In genomic region chr10:95565156-95565854, GRCm38 (mm10) we compare ENCODE assay signal across 8 mouse cellular contexts. TPM values are rescaled to one million over a fixed set of nuclear protein-coding genes. Genes with fewer than 3 reads are reported as not detected.
DNase-seq lines count a peak whose midpoint lies in the region; ATAC-seq and TF ChIP-seq lines count a peak whose summit lies in the region.

No protein-coding gene starts in this region.

- H3K9me3 ChIP-seq in forebrain, embryonic 10.5 days: no peaks in the 10 kb centered on the region
- no peaks in the 10 kb centered on the region for H3K9me3 ChIP-seq in forebrain, embryonic 15.5 days
- no peaks in the 10 kb centered on the region for H3K9me3 ChIP-seq in neural tube, embryonic 15.5 days (replicated peaks)
- H3K9me3 ChIP-seq in limb, embryonic 13.5 days: no peaks in the 10 kb centered on the region
- no peaks in the 10 kb centered on the region for H3K9me3 ChIP-seq in stomach, embryonic 16.5 days (replicated peaks; ENCODE audit: control insufficient read depth, low read length)

- TF ChIP-seq POLR2A in cerebellum, adult 2 months (IDR thresholded peaks at IDR 0.05; ENCODE audit: borderline replicate concordance, insufficient read depth, low read length): no peak

- WGBS in forebrain, embryonic 10.5 days: 20% methylated on average over 14 of the region's 14 CpGs
- WGBS in forebrain, embryonic 15.5 days: 38% methylated on average over 14 of the region's 14 CpGs
- 27% methylated on average over 14 of the region's 14 CpGs for WGBS in neural tube, embryonic 15.5 days
- WGBS in limb, embryonic 13.5 days: 33% methylated on average over 14 of the region's 14 CpGs
- WGBS in stomach, embryonic 16.5 days: 26% methylated on average over 14 of the region's 14 CpGs
- 76% methylated on average over 14 of the region's 14 CpGs for WGBS in cerebellum, adult 2 months

- no peak overlapping the region for H3K4me2 ChIP-seq in forebrain, embryonic 15.5 days (replicated peaks)
- H3K4me2 ChIP-seq in neural tube, embryonic 15.5 days: no peak overlapping the region
- peak overlapping the region; percentile 23; the same call in 1 of the 2 replicates for H3K4me2 ChIP-seq in limb, embryonic 13.5 days (replicated peaks)
- H3K4me2 ChIP-seq in stomach, embryonic 16.5 days (ENCODE audit: low read depth, low read length): no peak overlapping the region

- H3K4me1 ChIP-seq in forebrain, embryonic 10.5 days: peaks cover 48% of the 10 kb centered on the region
- H3K4me1 ChIP-seq in forebrain, embryonic 15.5 days: peaks cover 23% of the 10 kb centered on the region
- H3K4me1 ChIP-seq in neural tube, embryonic 15.5 days: peaks cover 36% of the 10 kb centered on the region
- peaks cover 28% of the 10 kb centered on the region for H3K4me1 ChIP-seq in limb, embryonic 13.5 days
- peaks cover 18% of the 10 kb centered on the region for H3K4me1 ChIP-seq in stomach, embryonic 16.5 days (ENCODE audit: control insufficient read depth, insufficient read depth, low read length)
- no peaks in the 10 kb centered on the region for H3K4me1 ChIP-seq in cerebellum, adult 2 months (ENCODE audit: control insufficient read depth, insufficient read depth, low read length)

- TF ChIP-seq CTCF in cerebellum, adult 2 months (IDR thresholded peaks at IDR 0.05; ENCODE audit: borderline replicate concordance, insufficient read depth, low read depth, low read length): no peak

- H3K27me3 ChIP-seq in forebrain, embryonic 10.5 days (ENCODE audit: poor library complexity, severe bottlenecking): no peaks in the 10 kb centered on the region
- no peaks in the 10 kb centered on the region for H3K27me3 ChIP-seq in forebrain, embryonic 15.5 days
- H3K27me3 ChIP-seq in neural tube, embryonic 15.5 days (replicated peaks): no peaks in the 10 kb centered on the region
- no peaks in the 10 kb centered on the region for H3K27me3 ChIP-seq in limb, embryonic 13.5 days
- H3K27me3 ChIP-seq in stomach, embryonic 16.5 days (ENCODE audit: control insufficient read depth, insufficient read depth, low read length): no peaks in the 10 kb centered on the region
- H3K27me3 ChIP-seq in cerebellum, adult 2 months (ENCODE audit: control insufficient read depth, insufficient read depth, low read length): no peaks in the 10 kb centered on the region

- H3K4me3 ChIP-seq in forebrain, embryonic 10.5 days: peak overlapping the region; percentile 9; the same call in 1 of the 2 replicates
- no peak overlapping the region for H3K4me3 ChIP-seq in forebrain, embryonic 15.5 days
- no peak overlapping the region for H3K4me3 ChIP-seq in neural tube, embryonic 15.5 days (replicated peaks)
- no peak overlapping the region for H3K4me3 ChIP-seq in limb, embryonic 13.5 days
- H3K4me3 ChIP-seq in stomach, embryonic 16.5 days (replicated peaks; ENCODE audit: low read length): no peak overlapping the region
- no peak overlapping the region for H3K4me3 ChIP-seq in cerebellum, adult 2 months (replicated peaks; ENCODE audit: insufficient read depth, low read depth, low read length)

- no peak for ATAC-seq in forebrain, embryonic 15.5 days (replicated peaks)
- no peak for ATAC-seq in neural tube, embryonic 15.5 days (ENCODE audit: low FRiP score)
- ATAC-seq in limb, embryonic 13.5 days (ENCODE audit: low FRiP score, low read depth): no peak
- no peak for ATAC-seq in stomach, embryonic 16.5 days (ENCODE audit: insufficient read depth, low FRiP score)

- peak overlapping the region; percentile 53 for H3K27ac ChIP-seq in forebrain, embryonic 10.5 days
- no peak overlapping the region for H3K27ac ChIP-seq in forebrain, embryonic 15.5 days (replicated peaks)
- no peak overlapping the region for H3K27ac ChIP-seq in neural tube, embryonic 15.5 days (replicated peaks)
- H3K27ac ChIP-seq in limb, embryonic 13.5 days: peak overlapping the region; percentile 58; the same call in 1 of the 2 replicates
- H3K27ac ChIP-seq in stomach, embryonic 16.5 days (ENCODE audit: low read length): peak overlapping the region; percentile 23
- H3K27ac ChIP-seq in cerebellum, adult 2 months (ENCODE audit: insufficient read depth, low read length): no peak overlapping the region

- H3K36me3 ChIP-seq in forebrain, embryonic 10.5 days (replicated peaks): peaks cover 5% of the 10 kb centered on the region
- no peaks in the 10 kb centered on the region for H3K36me3 ChIP-seq in forebrain, embryonic 15.5 days
- no peaks in the 10 kb centered on the region for H3K36me3 ChIP-seq in neural tube, embryonic 15.5 days
- peaks cover under 1% of the 10 kb centered on the region; the same call in 1 of the 2 replicates for H3K36me3 ChIP-seq in limb, embryonic 13.5 days
- no peaks in the 10 kb centered on the region for H3K36me3 ChIP-seq in stomach, embryonic 16.5 days (ENCODE audit: control insufficient read depth, insufficient read depth, low read length)

- peak; percentile 42 for DNase-seq in forebrain, embryonic 10.5 days (ENCODE audit: extremely low spot score, low spot score)
- peak; percentile 61 for DNase-seq in neural tube, embryonic 10.5 days (ENCODE audit: extremely low spot score, low spot score)
- DNase-seq in cerebellum, adult 2 months: no peak
- no peak for DNase-seq in spleen, postnatal 4 days (ENCODE audit: low spot score in 2 of 2)

- H3K9ac ChIP-seq in forebrain, embryonic 15.5 days (replicated peaks): no peak overlapping the region
- no peak overlapping the region for H3K9ac ChIP-seq in neural tube, embryonic 15.5 days (replicated peaks)
- no peak overlapping the region for H3K9ac ChIP-seq in limb, embryonic 13.5 days
- H3K9ac ChIP-seq in stomach, embryonic 16.5 days (ENCODE audit: low read length): no peak overlapping the region

RNA-seq across cellular contexts. Expression of gene Nudt4, which starts 1.4 kb away (rescaled TPM):
- 76.9 and 82.3 TPM in 2 replicates for polyA plus RNA-seq in forebrain, embryonic 10.5 days (2016; fragmentation: Nextera tagmentation; extraction: Ambion mirVana)
- polyA plus RNA-seq in forebrain, embryonic 15.5 days (2015; fragmentation: Nextera tagmentation; extraction: Ambion mirVana): 74.7 and 79.2 TPM in 2 replicates
- polyA plus RNA-seq in neural tube, embryonic 15.5 days (2015; fragmentation: Nextera tagmentation; extraction: Ambion mirVana): 73.5 and 75.5 TPM in 2 replicates
- 92.0 and 98.6 TPM in 2 replicates for polyA plus RNA-seq in limb, embryonic 13.5 days (2015; fragmentation: Nextera tagmentation; extraction: Ambion mirVana)
- polyA plus RNA-seq in stomach, embryonic 16.5 days (2015; fragmentation: Nextera tagmentation; extraction: Ambion mirVana): 46.0 and 53.6 TPM in 2 replicates
- 90.6 and 102 TPM in 2 replicates for polyA plus RNA-seq in cerebellum, adult 2 months (2012; rRNA removed)

RNA-seq across cellular contexts. Expression of gene Ube2n, which starts 50.4 kb away (rescaled TPM):
- 460 and 496 TPM in 2 replicates for polyA plus RNA-seq in forebrain, embryonic 10.5 days (2016; fragmentation: Nextera tagmentation; extraction: Ambion mirVana)
- polyA plus RNA-seq in forebrain, embryonic 15.5 days (2015; fragmentation: Nextera tagmentation; extraction: Ambion mirVana): 394 and 412 TPM in 2 replicates
- polyA plus RNA-seq in neural tube, embryonic 15.5 days (2015; fragmentation: Nextera tagmentation; extraction: Ambion mirVana): 358 and 359 TPM in 2 replicates
- 333 and 339 TPM in 2 replicates for polyA plus RNA-seq in limb, embryonic 13.5 days (2015; fragmentation: Nextera tagmentation; extraction: Ambion mirVana)
- polyA plus RNA-seq in stomach, embryonic 16.5 days (2015; fragmentation: Nextera tagmentation; extraction: Ambion mirVana): 291 and 302 TPM in 2 replicates
- 175 and 185 TPM in 2 replicates for polyA plus RNA-seq in cerebellum, adult 2 months (2012; rRNA removed)

Comparison
In these comparisons a context has a peak if more than half of its experiments do, and no peak if none do; other contexts are left out.
1. H3K27ac ChIP-seq: peak in forebrain, embryonic 10.5 days (single experiment), limb, embryonic 13.5 days (single experiment) and stomach, embryonic 16.5 days (single experiment); none in forebrain, embryonic 15.5 days (single experiment), neural tube, embryonic 15.5 days (single experiment) and cerebellum, adult 2 months (single experiment).
2. DNase-seq: peak in forebrain, embryonic 10.5 days (single experiment) and neural tube, embryonic 10.5 days (single experiment); none in cerebellum, adult 2 months (0 of 2) and spleen, postnatal 4 days (0 of 2).